Mouse (Mus musculus) G1E (cell line): Measurements from ENCODE around the gene Slc44a1. TPM values are rescaled to one million over a fixed set of nuclear protein-coding genes. Genes with fewer than 3 reads are reported as not detected.

ENCODE experiments used
- ATAC-seq: 2 replicates; pipeline ENCODE4 v1.8.0; 2016; ENCODE audit warnings: mild to moderate bottlenecking; ENCODE audit not compliant: insufficient number of reproducible peaks, poor library complexity, low FRiP score, severe bottlenecking; ENCODE audit errors: extremely low read depth
- DNase-seq: peaks from one replicate; pipeline ENCODE4 v3.0.0; 2012; ENCODE audit warnings: low spot score
- H3K27me3 ChIP-seq: 2 replicates; pipeline ENCODE4 v1.6.1; 2012; ENCODE audit warnings: mild to moderate bottlenecking, low read length, inconsistent platforms; ENCODE audit not compliant: insufficient read depth
- H3K36me3 ChIP-seq: replicated peaks from 2 replicates; pipeline ENCODE3; 2012; ENCODE audit warnings: mild to moderate bottlenecking, inconsistent platforms
- H3K4me1 ChIP-seq: 2 replicates; pipeline ENCODE4 v1.6.1; 2012; ENCODE audit warnings: low read depth, low read length, inconsistent platforms, mixed read lengths; ENCODE audit not compliant: insufficient read depth
- H3K4me3 ChIP-seq: 2 replicates; pipeline ENCODE4 v1.5.1; 2012; ENCODE audit warnings: low read depth, mild to moderate bottlenecking, inconsistent platforms, low read length, moderate library complexity, mixed read lengths
- H3K9me3 ChIP-seq: replicated peaks from 2 replicates; pipeline ENCODE4 v1.6.1; 2012; ENCODE audit warnings: inconsistent platforms
- CTCF ChIP-seq: IDR thresholded peaks from 2 replicates; pipeline ENCODE4 v1.5.1; 2012; ENCODE audit warnings: low read depth, low read length, inconsistent platforms, mixed read lengths
- GATA1 ChIP-seq: IDR thresholded peaks from 2 replicates; pipeline ENCODE4 v1.6.1; 2012; ENCODE audit warnings: borderline replicate concordance, low read length, inconsistent platforms, mixed read lengths
- GATA2 ChIP-seq: IDR thresholded peaks from 2 replicates; pipeline ENCODE4 v1.6.1; 2012; ENCODE audit warnings: low read depth, low read length, inconsistent platforms, borderline replicate concordance
- POLR2AphosphoS5 ChIP-seq: IDR thresholded peaks from 2 replicates; pipeline ENCODE4 v1.6.1; 2012; ENCODE audit warnings: low read depth, low read length, inconsistent platforms; ENCODE audit not compliant: insufficient replicate concordance
- TAL1 ChIP-seq: conservative IDR thresholded peaks from 2 replicates; pipeline ENCODE4 v1.6.1; 2012; ENCODE audit warnings: low read depth, low read length, inconsistent platforms, mixed read lengths
- polyA plus RNA-seq: library from polyadenylated mRNA; stranded (reverse); fragments of >175 nt; gene quantifications from 2 replicates; pipeline ENCODE4 v1.2.3, GENCODE M21; 2012
- total RNA-seq, 2 experiments: library from RNA; stranded (forward) in 1 of 2; stranded (reverse) in 1 of 2; fragments of 200-1000 nt in 1 of 2; fragments of >200 nt in 1 of 2; fragmentation: Nextera tagmentation in 1 of 2; gene quantifications; 2 replicates each; pipeline ENCODE4 v1.2.3; 2014 to 2017

Gene Slc44a1
- total and polyA plus RNA-seq, 3 experiments, result 5.2 to 44.7 (median 14.4) TPM

- TF ChIP-seq GATA1 (no peak), TAL1 (no peak), POLR2AphosphoS5 (no peak), GATA2 (no peak), CTCF (no peak)
- DNase-seq, result no peak
- Histone ChIP-seq H3K36me3 (peaks cover 40% of the 10 kb centered on the region), H3K27me3 (no peaks in the 10 kb centered on the region), H3K4me3 (no peak overlapping the region), H3K9me3 (no peaks in the 10 kb centered on the region), H3K4me1 (no peaks in the 10 kb centered on the region)
- ATAC-seq, result no peak
These were observed 124.4 kb downstream of the Slc44a1 start for GRCm38 (mm10) chr4:53564618-53565017.

DNA sequence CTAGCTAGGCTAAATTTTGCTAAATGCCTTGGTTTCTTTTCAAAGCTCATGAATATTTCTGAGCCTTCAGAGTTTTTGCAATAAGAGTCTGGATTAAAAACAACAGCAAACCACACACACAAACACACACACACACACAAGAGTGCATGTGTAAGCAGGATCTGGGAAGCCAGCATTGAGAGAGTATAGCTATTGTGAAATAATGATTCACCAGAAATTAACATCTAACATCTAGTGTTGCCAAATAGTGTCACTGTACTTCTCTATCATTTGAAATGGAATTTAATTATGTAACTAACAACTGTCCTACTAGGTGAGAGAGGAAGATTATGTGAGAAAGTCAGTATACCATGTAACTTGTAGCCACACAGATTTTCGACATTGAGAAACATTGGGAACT, 126.9 kb downstream of the Slc44a1 start:
- Histone ChIP-seq H3K4me1 (no peaks in the 10 kb centered on the region), H3K36me3 (peaks cover 28% of the 10 kb centered on the region), H3K4me3 (no peak overlapping the region), H3K27me3 (no peaks in the 10 kb centered on the region), H3K9me3 (no peaks in the 10 kb centered on the region)
- DNase-seq, result no peak
- TF ChIP-seq CTCF (no peak), GATA1 (no peak), GATA2 (no peak), TAL1 (no peak), POLR2AphosphoS5 (no peak)
- ATAC-seq, result no peak

DNA sequence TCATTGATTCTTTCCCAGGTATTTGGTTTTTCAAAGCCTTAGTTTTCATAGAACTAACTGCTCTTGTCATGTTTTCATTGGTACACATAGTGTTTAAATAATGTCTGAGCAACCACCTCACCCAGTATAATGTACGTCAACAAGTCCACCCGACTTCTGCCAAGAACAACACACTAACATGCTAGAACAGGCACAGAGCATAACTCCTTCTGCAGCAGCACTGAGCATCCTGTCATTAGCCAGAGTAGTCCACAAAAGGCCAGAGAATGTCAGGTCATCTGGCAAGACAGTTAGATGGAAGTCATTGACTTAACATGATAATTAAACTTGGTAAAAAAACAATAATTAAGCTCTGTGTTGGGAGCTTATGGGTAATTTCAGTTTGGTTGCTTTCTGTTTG, 135.3 kb downstream of the Slc44a1 start:
- Histone ChIP-seq H3K27me3 (peaks cover 4% of the 10 kb centered on the region; the same call in 1 of the 2 replicates), H3K9me3 (no peaks in the 10 kb centered on the region), H3K4me1 (no peaks in the 10 kb centered on the region), H3K4me3 (no peak overlapping the region), H3K36me3 (no peaks in the 10 kb centered on the region)
- TF ChIP-seq CTCF, result no peak
- no peak for TF ChIP-seq GATA1
- TF ChIP-seq GATA2, result no peak
- no peak for TF ChIP-seq TAL1
- TF ChIP-seq POLR2AphosphoS5, result no peak
- ATAC-seq (no peak), DNase-seq (no peak)

DNA sequence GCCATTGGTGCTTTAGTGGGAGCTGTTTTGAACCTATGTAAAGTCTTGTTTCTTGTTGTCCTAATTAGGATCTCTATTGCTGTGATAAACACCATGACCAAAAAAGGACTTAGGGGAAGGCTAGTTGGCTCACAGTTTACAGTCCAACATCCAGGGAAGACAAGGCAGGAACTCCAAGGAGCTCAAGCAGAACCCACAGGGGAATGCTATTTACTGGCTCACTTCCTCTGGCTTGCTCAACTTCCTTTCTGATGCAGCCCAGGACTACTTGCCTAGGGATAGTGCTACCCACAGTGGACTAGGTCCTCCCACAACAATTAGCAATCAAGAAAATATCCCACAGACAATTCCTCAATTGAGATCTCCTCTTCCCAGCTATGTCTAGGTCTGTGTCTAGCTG, 147.5 kb downstream of the Slc44a1 start:
- H3K9me3 ChIP-seq, result no peaks in the 10 kb centered on the region
- H3K4me3 ChIP-seq, result no peak overlapping the region
- no peaks in the 10 kb centered on the region for H3K4me1 ChIP-seq
- peaks cover 19% of the 10 kb centered on the region for H3K27me3 ChIP-seq
- ATAC-seq (no peak), DNase-seq (no peak)
- TF ChIP-seq TAL1, result no peak
- TF ChIP-seq GATA2, result no peak
- TF ChIP-seq POLR2AphosphoS5, result no peak
- no peak for TF ChIP-seq GATA1
- no peak for TF ChIP-seq CTCF
- no peaks in the 10 kb centered on the region for H3K36me3 ChIP-seq

- H3K4me1 ChIP-seq, result peaks cover 2% of the 10 kb centered on the region
- no peaks in the 10 kb centered on the region for H3K9me3 ChIP-seq
- no peak for TF ChIP-seq GATA2
- no peak for TF ChIP-seq TAL1
- no peak for TF ChIP-seq CTCF
- TF ChIP-seq GATA1, result no peak
- TF ChIP-seq POLR2AphosphoS5, result no peak
- DNase-seq (no peak), ATAC-seq (no peak)
- H3K27me3 ChIP-seq, result peaks cover 19% of the 10 kb centered on the region
- no peak overlapping the region for H3K4me3 ChIP-seq
- H3K36me3 ChIP-seq, result no peaks in the 10 kb centered on the region
These were observed 148.7 kb downstream of the Slc44a1 start for GRCm38 (mm10) chr4:53588936-53589335.

- TF ChIP-seq CTCF, result no peak
- TF ChIP-seq POLR2AphosphoS5, result no peak
- TF ChIP-seq GATA1, result no peak
- TF ChIP-seq TAL1, result no peak
- TF ChIP-seq GATA2, result no peak
- Histone ChIP-seq H3K36me3 (no peaks in the 10 kb centered on the region), H3K9me3 (no peaks in the 10 kb centered on the region), H3K27me3 (peaks cover 19% of the 10 kb centered on the region), H3K4me3 (no peak overlapping the region), H3K4me1 (peaks cover 7% of the 10 kb centered on the region)
- no peak for DNase-seq
- no peak for ATAC-seq
These were observed 149.3 kb downstream of the Slc44a1 start for GRCm38 (mm10) chr4:53589466-53589865.

DNA sequence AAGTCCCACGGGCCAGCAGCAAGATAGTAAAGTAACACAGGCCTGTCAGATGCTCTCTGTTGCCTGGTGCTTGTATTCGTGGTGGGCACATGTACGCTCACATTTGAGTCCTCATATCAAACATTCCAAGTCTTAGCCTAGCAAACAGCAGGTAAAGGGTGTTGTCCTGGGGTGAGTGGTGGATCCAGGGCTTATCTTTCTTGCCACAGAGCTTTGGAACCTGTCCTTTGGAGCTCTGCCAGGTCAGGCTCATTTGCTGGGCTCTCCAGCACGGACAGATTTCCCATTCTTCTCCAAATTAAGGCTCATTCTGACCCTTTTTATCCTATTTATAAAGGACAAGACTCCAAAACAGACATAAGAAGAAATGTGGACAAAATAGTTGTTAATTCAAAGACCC, 149.9 kb downstream of the Slc44a1 start:
- H3K27me3 ChIP-seq, result peaks cover 19% of the 10 kb centered on the region
- H3K36me3 ChIP-seq, result no peaks in the 10 kb centered on the region
- H3K9me3 ChIP-seq, result no peaks in the 10 kb centered on the region
- H3K4me1 ChIP-seq, result peaks cover 7% of the 10 kb centered on the region
- H3K4me3 ChIP-seq, result no peak overlapping the region
- DNase-seq (no peak), ATAC-seq (no peak)
- TF ChIP-seq POLR2AphosphoS5, result no peak
- TF ChIP-seq CTCF, result no peak
- TF ChIP-seq TAL1, result no peak
- no peak for TF ChIP-seq GATA1
- no peak for TF ChIP-seq GATA2
